Mouse (Mus musculus): Measurements from ENCODE around the gene Xrcc2.

DNA sequence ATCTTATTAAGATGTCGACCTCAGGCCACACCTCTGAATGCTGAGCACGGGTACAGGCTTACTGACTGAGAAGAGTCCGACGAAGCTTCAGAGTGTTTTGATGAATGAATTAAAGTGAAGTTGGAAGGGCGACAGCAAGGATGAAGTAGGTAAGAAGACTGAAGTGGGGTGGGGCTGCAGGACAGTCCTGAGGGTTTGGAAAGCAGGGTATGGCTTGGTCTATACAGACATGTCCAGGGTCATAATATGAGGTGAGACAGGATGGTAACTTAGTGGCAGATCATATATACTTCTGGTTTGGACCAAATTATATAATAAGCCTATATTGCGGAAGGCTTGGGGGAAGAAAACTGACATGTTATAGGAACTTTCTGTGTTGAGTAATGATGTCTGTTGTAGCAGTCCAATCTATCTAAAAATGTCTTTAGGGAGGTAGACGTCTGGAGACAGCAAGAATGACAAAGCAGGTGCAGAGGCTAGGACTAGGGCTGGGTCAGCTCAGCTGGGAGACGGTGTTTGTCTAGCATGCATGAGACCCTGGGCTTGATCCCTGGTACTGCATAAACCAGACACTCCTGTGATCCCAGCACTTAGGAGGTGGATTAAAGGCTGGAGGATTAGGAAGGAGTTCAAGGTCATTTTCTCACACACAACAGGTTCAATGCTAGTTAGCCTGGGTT lies 48.1 kb upstream of the Xrcc2 start:
- TF ChIP-seq CTCF (IDR thresholded peaks at IDR 0.05; ENCODE audit: low read depth) (no peak), EP300 (IDR thresholded peaks at IDR 0.05; ENCODE audit: low read depth) (no peak)
